Mouse (Mus musculus) olfactory bulb, adult 2 months (tissue): ENCODE data around the gene Psd. TPM values are rescaled to one million over a fixed set of nuclear protein-coding genes. Genes with fewer than 3 reads are reported as not detected.
A peak's percentile ranks its signal among the peaks of the same experiment; 100 is the strongest.

Source experiments
- H3K27ac ChIP-seq: fragments of 200-500 bp; 2 replicates; pipeline ENCODE4 v1.5.1; 2012; ENCODE audit warnings: low read depth, low read length; ENCODE audit not compliant: insufficient read depth
- H3K4me1 ChIP-seq: fragments of 200-500 bp; 2 replicates; pipeline ENCODE4 v1.6.1; 2012; ENCODE audit warnings: low read length; ENCODE audit not compliant: control insufficient read depth, insufficient read depth
- H3K4me3 ChIP-seq: fragments of 200-500 bp; 2 replicates; pipeline ENCODE4 v1.5.1; 2012; ENCODE audit warnings: mild to moderate bottlenecking, low read depth, low read length, moderate library complexity; ENCODE audit not compliant: insufficient read depth
- CTCF ChIP-seq: fragments of 200-500 bp; IDR thresholded peaks from 2 replicates; pipeline ENCODE4 v1.5.1; 2012; ENCODE audit warnings: low read depth, mild to moderate bottlenecking, low read length, moderate library complexity; ENCODE audit not compliant: insufficient read depth
- POLR2A ChIP-seq: fragments of 200-500 bp; IDR thresholded peaks from 2 replicates; pipeline ENCODE4 v1.6.1; 2012; ENCODE audit warnings: mild to moderate bottlenecking, low read depth, low read length, moderate library complexity; ENCODE audit not compliant: insufficient read depth
- WGBS: fragments of 180-500 bp; shearing (Covaris S2); methylation state at CpG from one replicate; pipeline ENCODE4 v1.1.7; 2018; 5-methylcytosine and 5-hydroxymethylcytosine counted together
- polyA plus RNA-seq: library from polyadenylated mRNA; stranded (reverse); fragments of >200 nt; gene quantifications from 2 replicates; pipeline ENCODE4 v1.2.4, GENCODE M21; 2012; ENCODE audit warnings: low replicate concordance; ENCODE audit not compliant: missing spikeins, insufficient read depth, insufficient read length

Gene Psd
- not detected in 2 replicates for polyA plus RNA-seq

DNA sequence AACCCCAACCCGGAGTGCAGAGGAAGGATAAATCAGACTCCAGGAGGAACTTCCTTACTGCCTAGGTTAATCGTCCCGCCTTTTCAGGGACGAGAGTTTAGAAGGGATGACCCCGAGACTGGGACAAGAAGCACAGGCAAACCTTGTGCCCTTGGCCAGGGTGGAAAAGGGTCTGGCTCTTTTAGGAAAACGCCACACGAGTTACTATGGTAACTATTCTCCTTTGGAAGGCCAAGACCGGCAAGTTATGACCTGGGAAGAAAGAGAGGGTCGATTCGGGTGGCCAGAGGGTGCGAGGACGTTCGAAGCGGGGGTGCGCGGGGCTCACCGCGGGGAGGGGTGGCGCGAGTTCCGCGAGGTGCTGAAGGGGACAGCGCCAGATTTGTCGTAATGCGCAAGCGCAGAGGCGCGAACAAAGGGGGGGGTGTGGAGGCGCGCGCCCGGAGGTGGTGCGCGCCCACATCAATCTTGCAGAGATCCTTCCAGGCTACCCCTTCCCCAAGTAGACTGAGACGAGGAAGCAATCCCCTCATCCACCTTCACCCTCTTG lies at the start of gene Psd:
Gene Psd, minus strand, starts transcription at position 401 of the 550 bp plus-strand sequence.
- peaks cover 44% of the 10 kb centered on the region for H3K4me1 ChIP-seq
- no peak for TF ChIP-seq CTCF
- peak; percentile 77 for TF ChIP-seq POLR2A
- peak within 1 kb of the TSS; percentile 81 for H3K4me3 ChIP-seq

DNA sequence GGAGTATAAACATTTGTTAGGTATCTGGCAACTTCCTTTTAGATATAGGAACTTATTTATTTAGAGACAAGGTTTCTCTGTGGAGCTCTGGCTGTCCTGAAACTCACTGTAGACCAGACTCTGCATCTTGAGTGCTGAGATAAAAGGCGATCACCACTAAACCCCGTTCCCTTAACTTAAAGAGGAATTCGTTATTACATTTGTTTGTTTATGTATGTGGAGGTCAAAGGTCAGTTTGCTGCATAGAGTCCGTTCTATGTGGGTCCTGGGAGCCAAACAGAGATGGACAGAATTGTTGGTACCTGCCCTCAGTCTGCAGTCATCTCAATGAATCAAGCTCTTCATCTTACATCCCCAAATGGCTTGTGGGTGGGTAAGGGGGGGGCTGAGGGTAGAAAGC lies 48.9 kb upstream of the Psd start:
- H3K4me1 ChIP-seq: peaks cover 11% of the 10 kb centered on the region
- no peak overlapping the region for H3K4me3 ChIP-seq
- H3K27ac ChIP-seq: no peak overlapping the region
- 37% methylated on average over 4 of the region's 4 CpGs for WGBS
- TF ChIP-seq CTCF (no peak), POLR2A (no peak)

More for the DNA sequence above, at the start of gene Psd:
- WGBS: under 1% methylated on average over 35 of the region's 35 CpGs
- peak within 1 kb of the TSS; percentile 94 for H3K27ac ChIP-seq

DNA sequence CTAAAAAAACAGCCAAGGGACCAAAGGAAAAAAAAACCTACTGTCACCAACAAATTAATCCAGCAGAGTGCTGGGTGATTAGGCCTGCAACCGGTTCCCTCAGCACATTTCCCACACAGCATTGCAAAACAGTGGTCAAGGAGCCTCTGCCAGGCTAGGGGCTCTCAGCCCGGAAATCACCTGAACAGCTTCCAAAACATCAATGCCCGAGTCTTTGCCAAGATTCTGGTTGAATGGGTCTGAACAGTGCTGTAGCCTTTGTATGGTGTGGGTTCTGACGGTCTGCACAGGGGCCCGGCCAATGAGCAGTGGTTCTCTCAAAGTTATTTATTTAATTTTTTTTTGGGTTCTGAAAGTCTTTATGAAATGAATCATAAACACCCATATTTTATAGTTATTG lies 48.5 kb upstream of the Psd start:
- Histone ChIP-seq H3K4me1 (peaks cover 11% of the 10 kb centered on the region), H3K4me3 (no peak overlapping the region), H3K27ac (no peak overlapping the region)
- TF ChIP-seq CTCF: no peak
- no peak for TF ChIP-seq POLR2A
- WGBS: 27% methylated on average over 5 of the region's 5 CpGs

DNA sequence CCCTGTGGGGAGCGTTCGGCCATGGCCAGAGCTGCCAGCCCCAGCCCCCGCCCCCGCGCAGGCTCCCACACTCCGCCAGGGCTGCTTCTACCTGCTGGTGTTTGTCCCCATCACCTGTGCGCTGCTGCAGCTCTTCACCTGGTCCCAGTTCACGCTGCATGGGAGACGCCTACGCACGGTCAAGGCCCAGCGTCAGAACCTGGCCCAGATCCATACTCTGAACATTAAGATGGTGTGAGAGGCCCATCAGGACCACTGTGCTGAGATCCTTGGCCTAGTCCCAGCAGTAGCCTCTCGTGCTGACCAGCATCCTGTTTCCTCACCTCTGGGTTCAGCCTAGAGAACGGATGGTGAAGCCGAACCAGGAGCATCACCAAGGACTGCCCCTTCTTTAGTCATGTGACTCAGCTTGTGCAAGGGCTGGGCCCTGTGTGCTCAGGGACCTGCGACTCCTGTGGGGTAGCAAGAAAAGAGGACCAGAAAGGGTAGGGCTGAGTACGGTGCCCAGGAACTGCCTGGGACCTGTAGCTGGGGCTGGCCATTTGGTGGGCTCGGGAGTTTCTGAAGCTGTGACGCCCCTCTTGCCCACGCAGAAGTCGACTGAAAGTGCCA lies 47.6 kb upstream of the Psd start:
- WGBS: 47% methylated on average over 21 of the region's 21 CpGs
- Histone ChIP-seq H3K4me1 (peaks cover 11% of the 10 kb centered on the region), H3K4me3 (no peak overlapping the region), H3K27ac (no peak overlapping the region)
- TF ChIP-seq CTCF (no peak), POLR2A (no peak)

DNA sequence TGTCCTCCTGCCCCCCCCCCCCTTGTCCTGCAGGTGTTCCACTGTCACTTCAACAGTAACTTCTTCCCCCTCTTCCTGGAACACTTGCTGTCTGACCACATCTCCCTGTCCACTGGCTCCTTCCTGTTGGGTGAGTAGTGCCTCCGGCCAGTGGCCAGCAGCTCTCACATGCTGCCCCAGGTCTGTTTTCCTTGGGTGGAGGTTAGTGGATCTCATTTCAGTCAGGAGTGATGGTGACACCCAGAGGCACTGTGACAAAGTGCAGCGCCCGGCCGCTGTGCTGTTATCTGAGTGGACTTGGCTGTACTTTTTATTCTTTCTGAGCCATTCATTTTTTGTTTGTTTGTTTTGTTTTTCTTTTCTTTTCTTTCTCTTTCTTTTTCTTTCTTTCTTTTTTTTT lies 42.2 kb upstream of the Psd start:
- Histone ChIP-seq H3K4me3 (no peak overlapping the region), H3K27ac (no peak overlapping the region), H3K4me1 (peaks cover 16% of the 10 kb centered on the region)
- 25% methylated on average over 4 of the region's 4 CpGs for WGBS
- TF ChIP-seq POLR2A: no peak
- TF ChIP-seq CTCF: no peak

DNA sequence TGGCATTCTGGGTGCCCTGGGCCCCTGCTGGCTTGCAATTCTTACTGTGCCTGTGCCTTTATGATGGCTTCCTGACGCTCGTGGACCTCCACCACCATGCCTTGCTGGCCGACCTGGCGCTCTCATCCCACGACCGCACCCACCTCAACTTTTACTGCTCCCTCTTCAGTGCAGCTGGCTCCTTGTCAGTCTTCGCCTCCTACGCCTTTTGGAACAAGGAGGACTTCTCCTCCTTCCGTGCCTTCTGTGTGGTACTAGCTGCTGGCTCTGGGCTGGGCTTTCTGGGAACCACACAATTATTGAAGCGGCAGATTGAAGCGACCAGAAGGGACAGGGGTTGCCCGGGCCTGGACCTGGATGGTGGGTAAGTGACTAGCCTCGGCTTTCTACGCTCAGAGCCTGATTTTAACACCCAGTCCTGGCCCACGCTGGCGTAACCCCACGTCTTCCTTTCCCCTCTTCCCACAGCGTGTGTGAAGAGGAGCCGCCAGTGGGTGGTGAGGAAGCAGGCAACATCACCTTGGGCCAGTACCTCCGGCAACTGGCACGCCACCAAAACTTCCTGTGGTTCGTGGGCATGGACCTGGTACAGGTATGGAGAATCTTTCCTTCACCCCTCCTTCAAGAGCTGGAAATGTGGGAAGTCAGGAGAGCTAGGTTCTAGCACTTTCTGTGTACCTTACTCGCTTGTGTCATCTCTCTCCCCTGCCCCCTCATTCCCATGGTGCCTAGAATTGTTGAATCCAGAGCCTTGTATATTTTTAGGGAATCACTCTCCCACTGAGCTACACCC lies 41.0 kb upstream of the Psd start:
- WGBS: 66% methylated on average over 23 of the region's 23 CpGs
- no peak overlapping the region for H3K4me3 ChIP-seq
- no peak for TF ChIP-seq CTCF
- TF ChIP-seq POLR2A: no peak
- peaks cover 16% of the 10 kb centered on the region for H3K4me1 ChIP-seq
- peak overlapping the region; percentile 49; the same call in 1 of the 2 replicates for H3K27ac ChIP-seq

DNA sequence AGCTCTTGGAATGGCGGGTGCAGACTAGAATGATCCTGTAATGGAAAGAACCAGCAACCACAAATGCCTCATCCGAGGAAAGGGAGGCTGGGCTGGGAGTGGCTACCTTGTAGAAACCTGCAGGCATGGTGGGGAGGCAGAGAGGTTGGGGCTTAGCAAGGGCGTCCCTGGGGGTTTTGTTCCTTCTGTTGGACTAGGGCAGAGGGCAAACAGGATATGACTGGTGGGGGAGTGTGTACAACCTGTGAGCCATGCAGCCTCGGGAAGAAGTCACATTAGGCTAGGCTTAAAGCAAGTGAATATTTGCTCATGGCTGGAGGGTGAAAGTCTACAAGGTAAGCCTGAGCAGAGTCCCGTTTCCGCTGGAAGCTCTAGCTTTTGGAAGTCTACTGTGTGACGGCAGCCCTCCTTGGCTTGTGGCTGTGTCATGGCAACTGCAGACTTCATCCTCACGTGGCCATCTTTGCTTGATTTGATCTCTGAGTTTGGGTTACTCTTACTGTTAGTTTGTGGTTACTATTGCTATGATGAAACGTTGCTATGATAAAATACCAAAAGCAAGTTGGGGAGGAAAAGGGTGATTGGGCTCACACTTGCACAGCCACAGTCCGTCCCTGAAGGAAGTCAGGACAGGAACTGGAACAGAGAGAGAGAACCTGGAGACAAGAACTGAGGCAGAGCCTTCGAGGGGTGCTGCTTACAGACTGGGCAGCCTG lies 36.5 kb upstream of the Psd start:
- H3K27ac ChIP-seq: no peak overlapping the region
- no peak overlapping the region for H3K4me3 ChIP-seq
- H3K4me1 ChIP-seq: peaks cover 18% of the 10 kb centered on the region
- 86% methylated on average over 11 of the region's 11 CpGs for WGBS
- TF ChIP-seq CTCF (no peak), POLR2A (no peak)

DNA sequence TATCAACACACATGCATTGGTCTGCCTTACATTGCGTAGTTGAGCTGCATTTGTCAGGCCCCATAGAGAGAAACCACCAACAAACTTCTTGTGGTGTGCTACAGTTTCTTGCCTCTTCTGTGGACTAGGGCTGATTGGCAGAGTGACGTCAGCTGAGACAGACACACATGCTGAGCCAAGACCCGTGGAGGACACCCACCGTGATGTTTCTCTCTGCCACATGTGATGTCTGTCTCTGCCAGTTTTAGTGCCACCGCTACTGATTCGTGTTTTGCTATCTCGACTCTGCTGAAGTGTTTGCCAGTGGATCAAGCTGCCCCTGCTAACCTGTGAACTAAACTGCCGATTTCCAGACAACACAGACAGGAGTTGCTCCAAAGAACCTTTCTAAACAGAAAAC lies 35.1 kb upstream of the Psd start:
- Histone ChIP-seq H3K4me1 (peaks cover 11% of the 10 kb centered on the region), H3K4me3 (no peak overlapping the region), H3K27ac (no peak overlapping the region)
- WGBS: 71% methylated on average over 8 of the region's 8 CpGs
- TF ChIP-seq CTCF (no peak), POLR2A (no peak)

DNA sequence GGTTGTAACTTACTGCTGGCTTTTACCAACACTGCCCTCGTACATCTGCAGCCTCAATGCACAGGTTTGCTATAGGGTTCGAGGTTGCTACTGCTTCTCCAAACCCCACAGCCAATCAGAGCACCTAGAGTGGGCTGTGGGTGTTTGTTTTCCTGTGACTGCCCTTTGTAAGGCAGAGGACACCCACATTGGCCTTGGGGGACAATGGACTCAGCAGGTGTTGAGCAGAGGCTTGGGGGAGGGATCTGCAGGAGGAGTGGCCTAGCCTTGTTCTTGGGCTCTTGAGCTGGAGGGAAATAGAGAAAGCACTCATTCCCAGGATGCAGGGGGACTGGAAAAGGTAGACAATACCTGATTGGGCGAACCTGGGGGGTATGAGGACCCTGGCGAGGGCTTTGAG lies 31.4 kb upstream of the Psd start:
- TF ChIP-seq POLR2A (no peak), CTCF (no peak)
- H3K27ac ChIP-seq: no peak overlapping the region
- peaks cover 11% of the 10 kb centered on the region for H3K4me1 ChIP-seq
- H3K4me3 ChIP-seq: no peak overlapping the region
- 72% methylated on average over 4 of the region's 4 CpGs for WGBS
